24 mouse cellular contexts compared by ENCODE assay signal in genomic region chr5:42396695-42397094, GRCm38 (mm10).
A peak's percentile ranks its signal among the peaks of the same experiment; 100 is the strongest.
DNase-seq lines count a peak whose midpoint lies in the region; ATAC-seq and TF ChIP-seq lines count a peak whose summit lies in the region.
"Had no signal": no experiment of that assay in that cellular context is flagged by ENCODE, and none has a peak within 500 bp of the region (broad histone marks: within the 10 kb centered on the region; RNA-seq: fewer than 3 reads in every experiment).

No protein-coding gene starts in this region.

- H3K9me3 ChIP-seq in forebrain, embryonic 13.5 days (replicated peaks) = no peaks in the 10 kb centered on the region
- no peaks in the 10 kb centered on the region for H3K9me3 ChIP-seq in forebrain, embryonic 10.5 days
- no peaks in the 10 kb centered on the region for H3K9me3 ChIP-seq in forebrain, embryonic 15.5 days
- no peaks in the 10 kb centered on the region for H3K9me3 ChIP-seq in forebrain, embryonic 11.5 days (ENCODE audit: control insufficient read depth, low read length)
- no peaks in the 10 kb centered on the region for H3K9me3 ChIP-seq in forebrain, postnatal 0 days (ENCODE audit: low read length)
- H3K9me3 ChIP-seq in midbrain, embryonic 16.5 days (replicated peaks; ENCODE audit: control insufficient read depth, low read length, poor library complexity, severe bottlenecking) = no peaks in the 10 kb centered on the region
- H3K9me3 ChIP-seq: embryonic facial prominence, embryonic 10.5 days; embryonic facial prominence, embryonic 12.5 days; G1E had no signal

- H3K4me1 ChIP-seq in forebrain, embryonic 13.5 days = no peaks in the 10 kb centered on the region
- H3K4me1 ChIP-seq in forebrain, embryonic 10.5 days = no peaks in the 10 kb centered on the region
- H3K4me1 ChIP-seq in forebrain, embryonic 15.5 days = peaks cover 5% of the 10 kb centered on the region; the same call in 1 of the 2 replicates
- H3K4me1 ChIP-seq in forebrain, embryonic 11.5 days (replicated peaks; ENCODE audit: control insufficient read depth, insufficient read depth, low read length) = no peaks in the 10 kb centered on the region
- H3K4me1 ChIP-seq in forebrain, postnatal 0 days (ENCODE audit: insufficient read depth) = no peaks in the 10 kb centered on the region
- no peaks in the 10 kb centered on the region for H3K4me1 ChIP-seq in midbrain, embryonic 16.5 days (ENCODE audit: control insufficient read depth, insufficient read depth, low read length)
- H3K4me1 ChIP-seq: embryonic facial prominence, embryonic 10.5 days; embryonic facial prominence, embryonic 12.5 days had no signal

- no peak for TF ChIP-seq CTCF in brain, embryonic 14.5 days (IDR thresholded peaks at IDR 0.05; ENCODE audit: borderline replicate concordance, extremely low read depth, insufficient read depth, insufficient read length)
- TF ChIP-seq CTCF in forebrain, postnatal 0 days (IDR thresholded peaks at IDR 0.05; ENCODE audit: low read depth) = no peak

- TF ChIP-seq POLR2A in brain, embryonic 14.5 days (IDR thresholded peaks at IDR 0.05; ENCODE audit: borderline replicate concordance, extremely low read depth, insufficient read depth, insufficient read length, poor library complexity, severe bottlenecking) = no peak

- no peak overlapping the region for H3K9ac ChIP-seq in forebrain, embryonic 13.5 days
- no peak overlapping the region for H3K9ac ChIP-seq in forebrain, embryonic 15.5 days (replicated peaks)
- H3K9ac ChIP-seq in forebrain, embryonic 11.5 days (ENCODE audit: low read length) = no peak overlapping the region
- H3K9ac ChIP-seq in forebrain, postnatal 0 days = no peak overlapping the region
- no peak overlapping the region for H3K9ac ChIP-seq in midbrain, embryonic 16.5 days (ENCODE audit: low read depth, low read length)
- H3K9ac ChIP-seq: embryonic facial prominence, embryonic 12.5 days had no signal

- H3K27ac ChIP-seq in forebrain, embryonic 13.5 days = no peak overlapping the region
- no peak overlapping the region for H3K27ac ChIP-seq in forebrain, embryonic 10.5 days
- H3K27ac ChIP-seq in forebrain, embryonic 15.5 days (replicated peaks) = no peak overlapping the region
- no peak overlapping the region for H3K27ac ChIP-seq in forebrain, embryonic 11.5 days (ENCODE audit: low read depth, low read length)
- no peak overlapping the region for H3K27ac ChIP-seq in forebrain, postnatal 0 days (ENCODE audit: low read depth, low read length)
- no peak overlapping the region for H3K27ac ChIP-seq in midbrain, embryonic 16.5 days (ENCODE audit: low read length)
- H3K27ac ChIP-seq: embryonic facial prominence, embryonic 10.5 days; embryonic facial prominence, embryonic 12.5 days had no signal

- peak; percentile 70; the same call in 1 of the 2 replicates for ATAC-seq in forebrain, embryonic 13.5 days
- ATAC-seq in forebrain, embryonic 15.5 days (replicated peaks) = peak; percentile 78; the same call in 1 of the 2 replicates
- no peak for ATAC-seq in forebrain, embryonic 11.5 days (replicated peaks; ENCODE audit: low FRiP score)
- ATAC-seq in forebrain, postnatal 0 days = peak; percentile 63; the same call in 1 of the 2 replicates
- no peak for ATAC-seq in midbrain, embryonic 16.5 days
- ATAC-seq: activated CD4-positive, CD25-positive, alpha-beta regulatory T cell, adult 4 months; CD4-positive, CD25-positive, alpha-beta regulatory T cell, adult 4 months; Patski had no signal

- no peak for DNase-seq in forebrain, embryonic 10.5 days (ENCODE audit: extremely low spot score, low spot score)
- no peak for DNase-seq in forebrain, embryonic 11.5 days (ENCODE audit: low spot score)
- DNase-seq in brain, embryonic 14.5 days (ENCODE audit: low read depth) = peak; percentile 53
- no peak for DNase-seq in forebrain, postnatal 0 days
- DNase-seq: adrenal gland, adult 8-10 months; adrenal gland, postnatal 14 days; adrenal gland, postnatal 36 days; B cell, adult 2 months; cerebellum, adult 11 months; cerebellum, adult 18-20 months; cerebellum, adult 8-10 months; cerebellum, adult 9-11 months; cerebellum, postnatal 14 days; cerebellum, postnatal 36 days had no signal

- H3K27me3 ChIP-seq in forebrain, embryonic 13.5 days = no peaks in the 10 kb centered on the region
- no peaks in the 10 kb centered on the region for H3K27me3 ChIP-seq in forebrain, embryonic 10.5 days (ENCODE audit: poor library complexity, severe bottlenecking)
- no peaks in the 10 kb centered on the region for H3K27me3 ChIP-seq in forebrain, embryonic 15.5 days
- H3K27me3 ChIP-seq in forebrain, embryonic 11.5 days (ENCODE audit: control insufficient read depth, insufficient read depth, low read length) = no peaks in the 10 kb centered on the region
- no peaks in the 10 kb centered on the region for H3K27me3 ChIP-seq in forebrain, postnatal 0 days (ENCODE audit: insufficient read depth, low read length)
- H3K27me3 ChIP-seq in midbrain, embryonic 16.5 days (ENCODE audit: control insufficient read depth, insufficient read depth, low read depth, low read length) = no peaks in the 10 kb centered on the region
- H3K27me3 ChIP-seq: CH12.LX; embryonic facial prominence, embryonic 12.5 days had no signal

- no peaks in the 10 kb centered on the region for H3K36me3 ChIP-seq in forebrain, embryonic 13.5 days (ENCODE audit: poor library complexity, severe bottlenecking)
- H3K36me3 ChIP-seq in forebrain, embryonic 10.5 days (replicated peaks) = no peaks in the 10 kb centered on the region
- H3K36me3 ChIP-seq in forebrain, embryonic 15.5 days = no peaks in the 10 kb centered on the region
- no peaks in the 10 kb centered on the region for H3K36me3 ChIP-seq in forebrain, embryonic 11.5 days (ENCODE audit: control insufficient read depth, insufficient read depth, low read length)
- H3K36me3 ChIP-seq in forebrain, postnatal 0 days (ENCODE audit: insufficient read depth) = no peaks in the 10 kb centered on the region
- no peaks in the 10 kb centered on the region for H3K36me3 ChIP-seq in midbrain, embryonic 16.5 days (ENCODE audit: control insufficient read depth, insufficient read depth, low read length)
- H3K36me3 ChIP-seq: embryonic facial prominence, embryonic 10.5 days; embryonic facial prominence, embryonic 12.5 days; G1E had no signal

- H3K4me2 ChIP-seq in forebrain, embryonic 13.5 days = no peak overlapping the region
- H3K4me2 ChIP-seq in forebrain, embryonic 15.5 days (replicated peaks) = no peak overlapping the region
- H3K4me2 ChIP-seq in forebrain, embryonic 11.5 days (ENCODE audit: low read depth, low read length, severe bottlenecking) = no peak overlapping the region
- no peak overlapping the region for H3K4me2 ChIP-seq in forebrain, postnatal 0 days (ENCODE audit: low read depth)
- no peak overlapping the region for H3K4me2 ChIP-seq in midbrain, embryonic 16.5 days (ENCODE audit: low read length)
- H3K4me2 ChIP-seq: embryonic facial prominence, embryonic 12.5 days had no signal

- no peak overlapping the region for H3K4me3 ChIP-seq in forebrain, embryonic 13.5 days
- H3K4me3 ChIP-seq in forebrain, embryonic 10.5 days = no peak overlapping the region
- H3K4me3 ChIP-seq in forebrain, embryonic 15.5 days = no peak overlapping the region
- H3K4me3 ChIP-seq in forebrain, embryonic 11.5 days (ENCODE audit: low read depth, low read length) = no peak overlapping the region
- no peak overlapping the region for H3K4me3 ChIP-seq in forebrain, postnatal 0 days (ENCODE audit: low read depth, low read length)
- no peak overlapping the region for H3K4me3 ChIP-seq in midbrain, embryonic 16.5 days (ENCODE audit: low read depth, low read length)
- H3K4me3 ChIP-seq: embryonic facial prominence, embryonic 10.5 days; embryonic facial prominence, embryonic 12.5 days had no signal

Comparison
In these comparisons a context has a peak if more than half of its experiments do, and no peak if none do; other contexts are left out.
1. ATAC-seq: peak in forebrain, embryonic 13.5 days (single experiment), forebrain, embryonic 15.5 days (single experiment) and forebrain, postnatal 0 days (single experiment); none in forebrain, embryonic 11.5 days (single experiment) and midbrain, embryonic 16.5 days (single experiment).